In the genomic region with DNA sequence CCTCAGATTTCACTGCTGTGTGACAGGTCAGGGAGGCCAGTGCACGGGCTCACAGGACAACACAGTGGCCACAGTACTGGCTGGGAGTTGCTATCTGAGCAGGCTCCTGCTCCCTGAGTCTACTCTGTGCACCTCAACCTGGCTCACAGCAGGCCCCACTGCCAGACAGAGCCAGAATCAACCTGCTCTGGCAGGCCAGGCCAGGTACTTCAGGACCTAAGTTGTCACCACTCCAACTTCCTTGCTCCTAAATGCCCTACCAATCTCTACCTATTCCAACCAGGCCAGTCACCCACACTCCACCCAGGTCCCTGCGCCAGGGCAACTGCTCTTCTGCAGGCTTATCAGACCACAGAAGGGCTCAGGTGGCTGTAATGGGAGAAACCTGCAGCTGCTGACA, we compare ENCODE assay signal across 20 mouse cellular contexts. TPM values are rescaled to one million over a fixed set of nuclear protein-coding genes. Genes with fewer than 3 reads are reported as not detected.
"Had no signal": no experiment of that assay in that cellular context is flagged by ENCODE, and none has a peak within 500 bp of the region (broad histone marks: within the 10 kb centered on the region; RNA-seq: fewer than 3 reads in every experiment).

No protein-coding gene starts in this region.

- DNase-seq: left cerebral cortex, postnatal 4 days; liver, postnatal 0 days; thymus, adult 18-20 months; thymus, postnatal 36 days had no signal

- H3K4me1 ChIP-seq: limb, embryonic 12.5 days; limb, embryonic 15.5 days; midbrain, embryonic 12.5 days had no signal

- H3K27me3 ChIP-seq: limb, embryonic 12.5 days; limb, embryonic 15.5 days; midbrain, embryonic 12.5 days had no signal

- H3K9ac ChIP-seq: hindbrain, embryonic 14.5 days; limb, embryonic 12.5 days; limb, embryonic 15.5 days; liver, embryonic 14.5 days; liver, postnatal 0 days; midbrain, embryonic 12.5 days had no signal

- H3K4me3 ChIP-seq: limb, embryonic 12.5 days; limb, embryonic 15.5 days; midbrain, embryonic 12.5 days had no signal

- H3K27ac ChIP-seq: hindbrain, embryonic 14.5 days; hindbrain, postnatal 0 days; kidney, postnatal 0 days; limb, embryonic 12.5 days; limb, embryonic 15.5 days; liver, embryonic 14.5 days; macrophage; midbrain, embryonic 12.5 days had no signal

- H3K9me3 ChIP-seq: limb, embryonic 12.5 days; limb, embryonic 15.5 days; midbrain, embryonic 12.5 days had no signal

- H3K4me2 ChIP-seq: hindbrain, embryonic 14.5 days; limb, embryonic 12.5 days; limb, embryonic 15.5 days; liver, embryonic 11.5 days; midbrain, embryonic 12.5 days had no signal

- ATAC-seq: hindbrain, postnatal 0 days; liver, postnatal 0 days had no signal

RNA-seq across cellular contexts. Expression of gene Nppa, which starts 9.1 kb away (rescaled TPM):
- polyA plus RNA-seq: kidney, postnatal 0 days; limb, embryonic 15.5 days; liver, embryonic 14.5 days; macrophage; small intestine, adult 2 months; testis, adult 2 months had no signal

RNA-seq across cellular contexts. Expression of gene Nppb, which starts 24.1 kb away (rescaled TPM):
- polyA plus RNA-seq: intestine, embryonic 14.5 days; kidney, postnatal 0 days; limb, embryonic 12.5 days; liver, embryonic 14.5 days; liver, postnatal 0 days; macrophage; midbrain, embryonic 12.5 days; midbrain, postnatal 0 days; small intestine, adult 2 months; spleen, adult 2 months; stomach, embryonic 16.5 days; testis, adult 2 months; urinary bladder, adult 2 months had no signal
